Mouse (Mus musculus): Measurements from ENCODE around the gene Ppil3.

- TF ChIP-seq CTCF (IDR thresholded peaks at IDR 0.05; ENCODE audit: low read depth), result no peak
- TF ChIP-seq EP300 (optimal IDR thresholded peaks at IDR 0.05), result no peak
Observed at GRCm38 (mm10) chr1:58424551-58424950, 20.7 kb downstream of the Ppil3 start.

Data from stomach, postnatal 0 days (tissue).